In genomic region chr3:121646364-121647048, GRCm38 (mm10) we compare ENCODE assay signal across 9 mouse cellular contexts. TPM values are rescaled to one million over a fixed set of nuclear protein-coding genes. Genes with fewer than 3 reads are reported as not detected.
DNase-seq lines count a peak whose midpoint lies in the region; ATAC-seq and TF ChIP-seq lines count a peak whose summit lies in the region.
"Had no signal": no experiment of that assay in that cellular context is flagged by ENCODE, and none has a peak within 500 bp of the region (broad histone marks: within the 10 kb centered on the region; RNA-seq: fewer than 3 reads in every experiment).

No protein-coding gene starts in this region.

- no peaks in the 10 kb centered on the region for H3K27me3 ChIP-seq in heart, postnatal 0 days (ENCODE audit: control insufficient read depth, insufficient read depth, low read length)
- H3K27me3 ChIP-seq in liver, embryonic 15.5 days, result no peaks in the 10 kb centered on the region
- H3K27me3 ChIP-seq in cerebellum, adult 2 months (ENCODE audit: control insufficient read depth, insufficient read depth, low read length), result no peaks in the 10 kb centered on the region

- no peak overlapping the region for H3K9ac ChIP-seq in heart, postnatal 0 days (replicated peaks; ENCODE audit: low read depth, low read length)
- no peak overlapping the region for H3K9ac ChIP-seq in liver, embryonic 15.5 days

- no peaks in the 10 kb centered on the region for H3K36me3 ChIP-seq in heart, postnatal 0 days (replicated peaks; ENCODE audit: control insufficient read depth, insufficient read depth, low read length)
- no peaks in the 10 kb centered on the region for H3K36me3 ChIP-seq in liver, embryonic 15.5 days (replicated peaks)

- TF ChIP-seq EP300 in heart, postnatal 0 days (IDR thresholded peaks at IDR 0.05; ENCODE audit: low read depth), result no peak

- H3K4me1 ChIP-seq in heart, postnatal 0 days (ENCODE audit: control insufficient read depth, insufficient read depth), result peaks cover 25% of the 10 kb centered on the region
- 0 out of 2 replicates have a peak, but pooled peaks cover 12% of the 10 kb centered on the region for H3K4me1 ChIP-seq in liver, embryonic 15.5 days (replicated peaks)
- H3K4me1 ChIP-seq in cerebellum, adult 2 months (ENCODE audit: control insufficient read depth, insufficient read depth, low read length), result peaks cover 3% of the 10 kb centered on the region

- no peak overlapping the region for H3K4me3 ChIP-seq in heart, postnatal 0 days (ENCODE audit: low read depth, low read length)
- no peak overlapping the region for H3K4me3 ChIP-seq in liver, embryonic 15.5 days (replicated peaks)
- H3K4me3 ChIP-seq in cerebellum, adult 2 months (replicated peaks; ENCODE audit: insufficient read depth, low read depth, low read length), result no peak overlapping the region

- WGBS in heart, postnatal 0 days, result 38% methylated on average over 9 of the region's 9 CpGs
- WGBS in liver, embryonic 15.5 days (ENCODE audit: insufficient replicate concordance), result 41% methylated on average over 9 of the region's 9 CpGs
- WGBS in cerebellum, adult 2 months, result 85% methylated on average over 9 of the region's 9 CpGs

- no peak for TF ChIP-seq CTCF in heart, postnatal 0 days (IDR thresholded peaks at IDR 0.05; ENCODE audit: low read depth)
- TF ChIP-seq CTCF in cerebellum, adult 2 months (IDR thresholded peaks at IDR 0.05; ENCODE audit: borderline replicate concordance, insufficient read depth, low read depth, low read length), result no peak

- ATAC-seq in heart, postnatal 0 days (ENCODE audit: insufficient read depth, low read depth), result peak; percentile 50
- ATAC-seq in liver, embryonic 15.5 days (ENCODE audit: insufficient read depth), result peak; percentile 42; the same call in 1 of the 2 replicates

- H3K9me3 ChIP-seq in heart, postnatal 0 days (replicated peaks; ENCODE audit: control insufficient read depth, low read length), result no peaks in the 10 kb centered on the region
- H3K9me3 ChIP-seq in liver, embryonic 15.5 days (replicated peaks), result no peaks in the 10 kb centered on the region

- H3K4me2 ChIP-seq in heart, postnatal 0 days (ENCODE audit: low read depth, low read length), result no peak overlapping the region
- peak overlapping the region; percentile 4; the same call in 1 of the 2 replicates for H3K4me2 ChIP-seq in liver, embryonic 15.5 days

- peak overlapping the region; percentile 54 for H3K27ac ChIP-seq in heart, postnatal 0 days (ENCODE audit: low read depth)
- no peak overlapping the region for H3K27ac ChIP-seq in liver, embryonic 15.5 days (replicated peaks)
- H3K27ac ChIP-seq in cerebellum, adult 2 months (ENCODE audit: insufficient read depth, low read length), result no peak overlapping the region

- TF ChIP-seq POLR2A in cerebellum, adult 2 months (IDR thresholded peaks at IDR 0.05; ENCODE audit: borderline replicate concordance, insufficient read depth, low read length), result no peak

- peak; percentile 86 for DNase-seq in 3T3-L1 (ENCODE audit: low read depth, low spot score)
- peak; percentile 55 for DNase-seq in Muller cell, postnatal 12 days (ENCODE audit: inconsistent ontology term)
- peak; percentile 57 for DNase-seq in heart, postnatal 0 days (ENCODE audit: low spot score)
- no peak for DNase-seq in retina, postnatal 1 day
- DNase-seq in cerebellum, adult 2 months, result no peak
- DNase-seq in right cerebral cortex, postnatal 14 days, result no peak
- DNase-seq in thymus, postnatal 25 days, result no peak

RNA-seq across cellular contexts. Expression of gene 4930432M17Rik, which starts 24.1 kb away (rescaled TPM):
- not detected in 2 replicates for total RNA-seq in heart, postnatal 0 days (2014; rRNA removed; ENCODE audit: low replicate concordance)
- polyA plus RNA-seq in heart, postnatal 0 days (2015; fragmentation: Nextera tagmentation; extraction: Ambion mirVana), result not detected in 2 replicates
- not detected in 2 replicates for polyA plus RNA-seq in liver, embryonic 15.5 days (2015; fragmentation: Nextera tagmentation; extraction: Ambion mirVana)
- polyA plus RNA-seq in cerebellum, adult 2 months (2012; rRNA removed), result not detected in 2 replicates
- polyA plus RNA-seq: limb, embryonic 14.5 days had no signal

Comparison
In these comparisons a context has a peak if more than half of its experiments do, and no peak if none do; other contexts are left out.
1. DNase-seq: peak in 3T3-L1 (single experiment), Muller cell, postnatal 12 days (single experiment) and heart, postnatal 0 days (single experiment); none in retina, postnatal 1 day (single experiment), cerebellum, adult 2 months (0 of 2), right cerebral cortex, postnatal 14 days (single experiment) and thymus, postnatal 25 days (single experiment).